Mouse (Mus musculus) ES-Bruce4 (cell line): Measurements from ENCODE around the gene Gm1123. TPM values are rescaled to one million over a fixed set of nuclear protein-coding genes. Genes with fewer than 3 reads are reported as not detected.

Source experiments
- H3K27ac ChIP-seq: 2 replicates; pipeline ENCODE4 v1.5.1; 2012; ENCODE audit warnings: low read length, inconsistent platforms; ENCODE audit not compliant: insufficient read depth
- H3K27me3 ChIP-seq: 2 replicates; pipeline ENCODE4 v1.6.1; 2012; ENCODE audit warnings: mild to moderate bottlenecking, low read length, inconsistent platforms; ENCODE audit not compliant: control insufficient read depth, poor library complexity, insufficient read depth, severe bottlenecking
- H3K36me3 ChIP-seq: 2 replicates; pipeline ENCODE4 v1.6.1; 2012; ENCODE audit warnings: inconsistent platforms, mild to moderate bottlenecking, low read length, moderate library complexity; ENCODE audit not compliant: control insufficient read depth, poor library complexity, insufficient read depth, severe bottlenecking
- H3K4me1 ChIP-seq: one replicate; pipeline ENCODE4 v1.8.1; 2011; ENCODE audit warnings: low read length; ENCODE audit not compliant: control insufficient read depth, insufficient read depth
- H3K4me3 ChIP-seq: 2 replicates; pipeline ENCODE4 v1.5.1; 2011; ENCODE audit warnings: low read depth, mild to moderate bottlenecking, low read length
- H3K9ac ChIP-seq: 2 replicates; pipeline ENCODE4 v1.6.1; 2012; ENCODE audit warnings: low read depth, mild to moderate bottlenecking, inconsistent platforms; ENCODE audit not compliant: poor library complexity, severe bottlenecking
- H3K9me3 ChIP-seq: replicated peaks from 2 replicates; pipeline ENCODE4 v1.6.1; 2012; ENCODE audit warnings: mild to moderate bottlenecking, low read length, inconsistent platforms; ENCODE audit not compliant: control insufficient read depth, poor library complexity, insufficient read depth, severe bottlenecking
- CTCF ChIP-seq: IDR thresholded peaks from one replicate; pipeline ENCODE4 v1.8.1; 2011; ENCODE audit warnings: low read depth, low read length
- EP300 ChIP-seq: IDR thresholded peaks from 2 replicates; pipeline ENCODE4 v1.6.1; 2011; ENCODE audit warnings: low read depth, low read length; ENCODE audit not compliant: insufficient read depth
- POLR2A ChIP-seq: IDR thresholded peaks from one replicate; pipeline ENCODE4 v1.8.1; 2011; ENCODE audit warnings: low read length; ENCODE audit not compliant: insufficient read depth
- polyA plus RNA-seq: library from polyadenylated mRNA; stranded (reverse); fragments of >200 nt; gene quantifications from 2 replicates; pipeline ENCODE4 v1.2.4, GENCODE M21; 2011; ENCODE audit warnings: low read depth; ENCODE audit not compliant: missing spikeins, insufficient read depth, insufficient read length

Gm1123 gene
- polyA plus RNA-seq, 1 experiment: not detected

GRCm38 (mm10) chr9:99065311-99065710 lies 29.8 kb upstream of the Gm1123 start:
- Histone ChIP-seq H3K4me3 (no peak overlapping the region), H3K9me3 (no peaks in the 10 kb centered on the region), H3K9ac (no peak overlapping the region), H3K27ac (no peak overlapping the region), H3K36me3 (peaks cover 23% of the 10 kb centered on the region), H3K27me3 (no peaks in the 10 kb centered on the region), H3K4me1 (no peaks in the 10 kb centered on the region)
- TF ChIP-seq CTCF (no peak), EP300 (no peak), POLR2A (no peak)

- H3K27ac ChIP-seq: no peak overlapping the region
- H3K27me3 ChIP-seq: no peaks in the 10 kb centered on the region
- H3K4me1 ChIP-seq: no peaks in the 10 kb centered on the region
- H3K36me3 ChIP-seq: peaks cover 21% of the 10 kb centered on the region
- H3K9ac ChIP-seq: no peak overlapping the region
- H3K4me3 ChIP-seq: no peak overlapping the region
- no peak for TF ChIP-seq CTCF
- no peak for TF ChIP-seq POLR2A
- no peak for TF ChIP-seq EP300
- H3K9me3 ChIP-seq: no peaks in the 10 kb centered on the region
These were observed 28.7 kb upstream of the Gm1123 start for GRCm38 (mm10) chr9:99064216-99064615.

- no peaks in the 10 kb centered on the region for H3K27me3 ChIP-seq
- no peaks in the 10 kb centered on the region for H3K4me1 ChIP-seq
- peak; percentile 98 for TF ChIP-seq CTCF
- no peak for TF ChIP-seq POLR2A
- H3K27ac ChIP-seq: no peak overlapping the region
- no peak overlapping the region for H3K9ac ChIP-seq
- H3K9me3 ChIP-seq: no peaks in the 10 kb centered on the region
- H3K4me3 ChIP-seq: no peak overlapping the region
- H3K36me3 ChIP-seq: peaks cover 25% of the 10 kb centered on the region
These were observed 27.0 kb upstream of the Gm1123 start for GRCm38 (mm10) chr9:99062544-99062943.

- TF ChIP-seq POLR2A (no peak), CTCF (no peak), EP300 (no peak)
- Histone ChIP-seq H3K4me1 (no peaks in the 10 kb centered on the region), H3K36me3 (peaks cover 18% of the 10 kb centered on the region), H3K4me3 (no peak overlapping the region), H3K27me3 (no peaks in the 10 kb centered on the region), H3K9me3 (no peaks in the 10 kb centered on the region), H3K9ac (no peak overlapping the region), H3K27ac (no peak overlapping the region)
These were observed 22.2 kb upstream of the Gm1123 start for GRCm38 (mm10) chr9:99057751-99058150.

GRCm38 (mm10) chr9:99049760-99050159 lies 14.2 kb upstream of the Gm1123 start:
- no peak overlapping the region for H3K27ac ChIP-seq
- TF ChIP-seq POLR2A (no peak), CTCF (no peak), EP300 (no peak)
- no peaks in the 10 kb centered on the region for H3K9me3 ChIP-seq
- no peaks in the 10 kb centered on the region for H3K27me3 ChIP-seq
- no peaks in the 10 kb centered on the region for H3K4me1 ChIP-seq
- H3K9ac ChIP-seq: no peak overlapping the region
- H3K36me3 ChIP-seq: peaks cover 12% of the 10 kb centered on the region
- H3K4me3 ChIP-seq: no peak overlapping the region

GRCm38 (mm10) chr9:99048724-99049250 lies 13.3 kb upstream of the Gm1123 start:
- Histone ChIP-seq H3K27ac (no peak overlapping the region), H3K36me3 (peaks cover 15% of the 10 kb centered on the region), H3K9ac (no peak overlapping the region), H3K27me3 (no peaks in the 10 kb centered on the region), H3K4me1 (no peaks in the 10 kb centered on the region), H3K4me3 (no peak overlapping the region), H3K9me3 (no peaks in the 10 kb centered on the region)
- TF ChIP-seq EP300 (no peak), CTCF (no peak), POLR2A (no peak)
